ENCODE assay signal across 11 mouse cellular contexts in genomic region chr6:84147206-84148004, GRCm38 (mm10).
"Had no signal": no experiment of that assay in that cellular context is flagged by ENCODE, and none has a peak within 500 bp of the region (broad histone marks: within the 10 kb centered on the region; RNA-seq: fewer than 3 reads in every experiment).

No protein-coding gene starts in this region.

- H3K9ac ChIP-seq: intestine, embryonic 15.5 days; kidney, embryonic 15.5 days; limb, embryonic 13.5 days; liver, embryonic 14.5 days had no signal

- H3K9me3 ChIP-seq: intestine, embryonic 15.5 days; kidney, embryonic 15.5 days; limb, embryonic 13.5 days had no signal

- ATAC-seq: intestine, embryonic 15.5 days had no signal

- H3K36me3 ChIP-seq: intestine, embryonic 15.5 days; kidney, embryonic 15.5 days; limb, embryonic 13.5 days had no signal

- H3K4me1 ChIP-seq: intestine, embryonic 15.5 days had no signal

- H3K4me3 ChIP-seq: intestine, embryonic 15.5 days; kidney, embryonic 15.5 days; left cerebral cortex, adult 2 months; limb, embryonic 13.5 days; myocyte had no signal

- H3K4me2 ChIP-seq: intestine, embryonic 15.5 days; kidney, embryonic 15.5 days; limb, embryonic 13.5 days had no signal

- DNase-seq: kidney, adult 18-20 months; kidney, postnatal 25 days; lung, adult 18-20 months; midbrain, embryonic 14.5 days; spleen, adult 18-20 months had no signal

- H3K27ac ChIP-seq: intestine, embryonic 15.5 days; kidney, embryonic 15.5 days; left cerebral cortex, adult 2 months; limb, embryonic 13.5 days; liver, embryonic 14.5 days had no signal

- H3K27me3 ChIP-seq: intestine, embryonic 15.5 days had no signal
